Mouse (Mus musculus) adrenal gland, postnatal 4 days (tissue): ENCODE measurements at regions not wholly inside any gene's neighbourhood (a gene's known extent, or its start where the extent isn't known, plus 50 kb on each side); places are given as distances from the start of the nearest gene placed in this dataset.

Source experiments
- DNase-seq, 2 experiments: peaks; one replicate each; pipeline ENCODE4 v3.0.0; 2021 to 2022; ENCODE audit warnings: low spot score in 2 of 2, mixed read lengths in 2 of 2

- DNase-seq, result peak in 1 of 2 experiments; percentile 7
These were observed 62.8 kb upstream of the Las1l start for GRCm38 (mm10) chrX:96019556-96019955.

GRCm38 (mm10) chrX:96020407-96020806 is 63.6 kb upstream of the Las1l start:
- no peak for DNase-seq

- DNase-seq, result no peak
These were observed 68.6 kb upstream of the Las1l start for GRCm38 (mm10) chrX:96025374-96025773.

- no peak for DNase-seq
These were observed 69.1 kb upstream of the Las1l start for GRCm38 (mm10) chrX:96025876-96026275.

GRCm38 (mm10) chrX:96031591-96031990 is 64.3 kb upstream of the Msn start:
- DNase-seq, result no peak

- DNase-seq, result no peak
These were observed 60.5 kb upstream of the Msn start for GRCm38 (mm10) chrX:96035307-96035706.

GRCm38 (mm10) chrX:96042193-96042592 is 53.6 kb upstream of the Msn start:
- no peak for DNase-seq
